Mouse (Mus musculus): ENCODE measurements around the gene Babam1. TPM values are rescaled to one million over a fixed set of nuclear protein-coding genes. Genes with fewer than 3 reads are reported as not detected.
"Not testable (repeated sequence)": the region's sequence is repeated elsewhere in the genome, so short reads cannot be mapped to it uniquely, and the experiment has no call there.

Gene Babam1
- total RNA-seq, 2 experiments from 2014 or later: 89.1 to 96.7 TPM

- DNase-seq (ENCODE audit: low spot score in 2 of 2): peak; percentile 90 to 94
Measured at GRCm38 (mm10) chr8:71405401-71406098, 8.9 kb downstream of the Babam1 start, which contains the start of gene Ankle1. Gene Ankle1, plus strand, starts transcription at chr8:71406010.

DNA sequence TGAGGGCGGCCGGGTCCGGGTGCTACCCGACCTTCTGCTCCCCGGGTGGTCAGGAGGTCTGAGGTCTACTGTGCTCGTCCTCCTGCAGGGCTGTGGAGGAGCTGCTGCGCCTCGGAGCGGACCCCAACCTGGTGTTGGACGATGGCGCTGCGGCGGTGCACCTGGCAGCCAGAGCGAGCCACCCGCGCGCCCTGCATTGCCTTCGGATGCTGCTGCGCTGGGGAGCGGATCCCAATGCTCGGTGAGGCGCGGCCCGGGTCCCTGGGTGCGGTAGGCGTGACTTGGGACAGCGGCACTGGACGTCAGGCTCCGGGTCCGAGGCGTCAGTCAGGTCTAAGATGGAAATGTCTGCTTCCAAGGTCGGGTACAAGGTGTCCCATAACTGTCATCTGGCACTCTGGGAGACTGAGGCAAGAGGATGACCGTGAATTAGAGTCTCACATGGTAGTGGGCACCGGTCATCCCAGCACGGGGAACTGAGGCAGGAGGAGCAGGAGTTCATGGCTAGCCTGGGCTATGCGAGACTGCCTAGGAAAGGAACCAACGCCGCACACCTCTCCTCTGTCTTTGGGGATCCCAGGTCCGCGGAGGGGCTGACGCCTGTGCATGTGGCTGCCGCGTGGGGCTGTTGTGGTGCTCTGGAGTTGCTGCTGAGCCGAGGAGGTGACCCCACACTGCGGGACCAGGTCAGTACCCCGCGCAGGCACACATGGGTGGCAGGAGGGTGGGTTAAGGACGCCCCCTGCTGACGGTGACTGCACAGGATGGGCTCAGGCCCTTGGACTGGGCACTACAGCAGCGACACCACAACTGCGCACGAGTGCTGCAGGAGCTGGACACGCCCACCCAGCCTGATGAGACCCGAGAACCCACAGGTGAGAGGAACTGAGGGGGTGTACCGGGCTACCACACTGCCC is 9.7 kb downstream of the Babam1 start:
- no peak for DNase-seq (ENCODE audit: low spot score in 2 of 2)

- no peak for DNase-seq (ENCODE audit: low spot score in 2 of 2)
Measured at GRCm38 (mm10) chr8:71407441-71407840, 10.8 kb downstream of the Babam1 start.

GRCm38 (mm10) chr8:71408231-71408630 is 11.6 kb downstream of the Babam1 start:
- DNase-seq (ENCODE audit: low spot score in 2 of 2): no peak

GRCm38 (mm10) chr8:71411535-71412273 is 15.0 kb downstream of the Babam1 start:
- no peak for DNase-seq (ENCODE audit: low spot score in 2 of 2)

DNA sequence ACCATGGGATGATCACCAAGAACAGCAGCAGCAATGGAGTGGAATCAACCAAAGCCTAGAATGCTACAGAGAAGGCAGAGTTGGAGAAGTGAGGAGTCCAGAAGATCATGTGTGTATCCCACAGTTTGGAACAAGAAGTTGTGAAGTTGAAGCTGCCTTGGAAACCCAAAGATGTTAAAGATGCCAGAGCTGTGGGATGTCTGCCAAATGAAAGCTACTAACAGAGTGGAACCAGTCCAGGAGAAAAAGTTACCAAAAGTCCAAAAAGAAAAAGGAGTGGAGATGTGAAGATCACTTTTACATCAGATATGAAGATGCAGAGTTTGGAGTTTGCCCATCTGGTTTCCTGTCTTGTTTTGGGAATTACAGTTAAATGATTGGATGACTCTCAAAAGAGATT is 25.5 kb downstream of the Babam1 start:
- no peak for DNase-seq (ENCODE audit: low spot score in 2 of 2)

DNA sequence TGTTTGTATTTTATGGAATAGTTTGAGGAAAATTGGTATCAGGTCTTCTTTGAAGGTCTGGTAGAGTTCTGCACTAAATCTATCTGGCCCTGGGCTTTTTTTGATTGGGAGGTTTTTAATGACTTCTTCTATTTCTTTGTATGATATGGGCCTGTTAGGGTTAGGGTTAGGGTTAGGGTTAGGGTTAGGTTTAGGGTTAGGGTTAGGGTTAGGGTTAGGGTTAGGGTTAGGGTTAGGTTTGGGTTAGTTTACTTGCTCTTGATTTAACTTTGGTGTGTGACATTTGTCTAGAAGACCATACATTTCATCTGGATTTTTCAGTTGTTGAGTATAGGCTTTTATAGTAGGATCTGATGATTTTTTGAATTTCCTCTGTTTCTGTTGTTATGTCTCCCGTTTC is 36.3 kb downstream of the Babam1 start:
- DNase-seq (ENCODE audit: low spot score in 2 of 2): not testable (repeated sequence)

DNA sequence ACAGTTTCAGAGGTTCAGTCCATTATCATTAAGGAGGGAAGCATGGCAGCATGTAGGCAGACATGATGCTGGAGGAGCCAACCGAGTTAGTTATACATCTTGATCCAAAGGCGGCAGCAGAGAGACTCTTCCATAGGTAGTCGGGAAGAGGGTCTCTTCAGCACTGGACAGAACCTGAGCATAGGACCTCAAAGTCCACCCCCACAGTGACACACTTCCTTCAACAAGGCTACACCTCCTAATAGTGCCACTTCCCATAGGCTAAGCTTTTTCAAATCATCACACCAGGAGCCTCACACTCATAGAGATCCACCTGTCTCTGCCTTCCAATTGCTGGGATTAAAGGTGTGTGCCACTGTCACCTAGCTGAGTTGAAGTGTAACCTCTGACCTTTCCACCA is 40.4 kb downstream of the Babam1 start:
- DNase-seq (ENCODE audit: low spot score in 2 of 2): no peak

DNA sequence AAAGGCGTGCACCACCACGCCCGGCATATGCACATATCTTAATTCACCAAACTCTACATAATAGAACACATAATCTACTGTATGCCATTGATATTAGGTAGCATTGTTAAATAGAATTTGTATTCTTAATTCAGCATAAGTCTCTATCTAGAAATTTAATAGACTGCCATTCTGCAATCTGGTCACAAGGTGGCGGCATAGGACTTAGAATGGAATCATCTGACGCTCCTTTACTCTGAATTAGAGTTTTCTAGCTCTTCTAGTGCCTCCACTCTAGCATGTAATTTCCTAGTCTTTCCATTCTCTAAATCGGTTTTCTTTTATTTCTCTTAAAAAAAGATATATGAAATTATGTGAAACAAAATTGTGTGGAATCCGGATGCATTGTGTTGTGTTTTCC is 44.7 kb downstream of the Babam1 start:
- no peak for DNase-seq (ENCODE audit: low spot score in 2 of 2)

DNA sequence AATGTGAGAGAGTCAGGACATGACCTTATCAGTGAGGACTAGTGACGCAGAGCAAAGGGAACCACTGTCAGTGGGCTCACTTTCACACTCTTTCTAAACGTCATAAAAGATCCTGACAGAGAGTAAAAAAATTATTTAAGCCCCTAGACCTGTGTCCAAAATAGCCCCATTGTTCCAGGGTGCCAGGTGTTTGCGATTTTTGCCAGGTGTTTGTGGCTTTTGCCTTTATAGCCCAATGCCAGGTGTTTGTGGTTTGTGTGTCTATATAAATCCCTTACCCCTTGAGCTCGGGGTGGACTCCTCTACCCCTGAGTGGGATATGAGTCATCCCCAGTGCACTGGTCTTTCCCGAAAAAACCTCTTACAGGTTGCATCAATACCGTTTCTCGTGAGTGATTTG is 48.4 kb downstream of the Babam1 start:
- DNase-seq (ENCODE audit: low spot score in 2 of 2): no peak

DNA sequence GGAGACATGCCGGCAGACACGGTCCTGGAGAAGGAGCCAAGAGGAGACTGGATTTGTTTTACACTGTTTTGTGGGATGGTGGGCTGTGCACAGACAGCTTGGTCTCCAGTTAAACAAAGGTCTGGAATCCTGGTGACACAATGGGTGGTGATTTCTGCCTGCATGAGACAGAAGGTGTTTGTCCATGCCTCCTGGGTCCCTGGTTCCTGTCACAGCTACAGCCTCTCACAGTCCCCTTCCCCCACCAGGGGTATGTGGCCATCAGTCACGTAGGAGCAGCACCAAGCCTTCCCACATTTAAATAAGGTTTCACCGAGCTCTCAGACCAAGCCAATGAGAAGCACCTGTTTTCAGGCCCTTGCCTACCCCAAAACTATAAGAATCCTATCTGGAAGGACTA is 54.7 kb downstream of the Babam1 start:
- no peak for DNase-seq (ENCODE audit: low spot score in 2 of 2)

GRCm38 (mm10) chr8:71451777-71452176 is 55.1 kb downstream of the Babam1 start:
- no peak for DNase-seq (ENCODE audit: low spot score in 2 of 2)

DNA sequence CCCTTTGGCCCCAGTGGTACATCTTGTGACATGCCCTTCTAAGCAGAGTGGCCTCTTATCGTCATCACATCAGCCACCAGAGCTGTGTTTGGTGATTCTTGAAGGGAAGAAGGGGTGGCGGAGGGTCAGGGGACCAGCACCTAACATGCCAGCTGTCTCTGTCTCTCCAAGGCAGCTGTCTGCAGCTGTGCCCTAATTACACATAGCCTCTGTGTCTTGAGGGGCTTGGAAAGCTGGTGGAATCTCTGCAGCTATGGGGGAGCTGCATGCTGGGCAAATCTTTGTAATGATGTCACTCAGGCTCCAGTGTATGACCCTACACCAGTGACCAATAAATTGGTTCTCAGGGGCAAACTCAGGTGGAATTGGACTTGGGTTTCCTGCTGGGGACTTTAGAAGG is 56.0 kb downstream of the Babam1 start:
- DNase-seq (ENCODE audit: low spot score in 2 of 2): no peak

Other genes with a start within 250 kb of the Babam1 start
- 10 to 100 TPM; 31.2 to 36.4 TPM for gene Myo9b, start 124.1 kb upstream of the Babam1 start, total RNA-seq (2021)
- 10 to 100 TPM; 13.9 to 14.6 TPM for gene Haus8, start 123.9 kb upstream of the Babam1 start, total RNA-seq (2021)
- 10 to 100 TPM; 84.9 to 96.2 TPM for gene Use1, start 30.0 kb upstream of the Babam1 start, total RNA-seq (2021)
- gene Ocel1, start 25.6 kb upstream of the Babam1 start, total RNA-seq (2021): 10 to 100 TPM; 16.0 to 18.1 TPM
- gene Nr2f6, start 14.9 kb upstream of the Babam1 start, total RNA-seq (2021): 10 to 100 TPM; 33.9 to 36.7 TPM
- 1 to 10 TPM; 5.1 to 5.2 TPM for gene Ushbp1, start 1.1 kb upstream of the Babam1 start, total RNA-seq (2021)
- gene Ankle1, start 9.1 kb downstream of the Babam1 start, total RNA-seq (2021): 1 to 10 TPM in 1 of 2 experiments, under 1 TPM in 1; 0.60 to 1.7 TPM
- 100 to 1,000 TPM; 179 to 181 TPM for gene Abhd8, start 66.8 kb downstream of the Babam1 start, total RNA-seq (2021)
- gene Mrpl34, start 68.1 kb downstream of the Babam1 start, total RNA-seq (2021): 10 to 100 TPM; 52.6 to 62.7 TPM
- 100 to 1,000 TPM; 104 to 110 TPM for gene Dda1, start 72.3 kb downstream of the Babam1 start, total RNA-seq (2021)
- gene Ano8, start 89.1 kb downstream of the Babam1 start, total RNA-seq (2021): 10 to 100 TPM; 60.1 to 62.4 TPM
- 10 to 100 TPM; 30.6 to 33.3 TPM for gene Gtpbp3, start 91.2 kb downstream of the Babam1 start, total RNA-seq (2021)
- gene Plvap, start 114.9 kb downstream of the Babam1 start, total RNA-seq (2021): 1 to 10 TPM; 7.2 to 7.6 TPM
- not detected for gene Ccdc194, start 128.8 kb downstream of the Babam1 start, total RNA-seq (2021)
- gene Bst2, start 140.6 kb downstream of the Babam1 start, total RNA-seq (2021): 1 to 10 TPM; 3.4 to 5.5 TPM
- 10 to 100 TPM; 33.8 to 36.2 TPM for gene Mvb12a, start 146.1 kb downstream of the Babam1 start, total RNA-seq (2021)
- under 1 TPM in 1 of 2 experiments, not detected in 1; 0.35 TPM for gene Tmem221, start 162.0 kb downstream of the Babam1 start, total RNA-seq (2021)
- under 1 TPM; 0.12 to 0.21 TPM for gene Nxnl1, start 169.7 kb downstream of the Babam1 start, total RNA-seq (2021)
- 100 to 1,000 TPM in 1 of 2 experiments, 10 to 100 TPM in 1; 90.9 to 101 TPM for gene Slc27a1, start 172.0 kb downstream of the Babam1 start, total RNA-seq (2021)
- gene Pgls, start 195.3 kb downstream of the Babam1 start, total RNA-seq (2021): 10 to 100 TPM; 59.0 to 61.6 TPM
- 1 to 10 TPM; 2.6 to 2.7 TPM for gene Fam129c, start 200.8 kb downstream of the Babam1 start, total RNA-seq (2021)
- gene Colgalt1, start 214.1 kb downstream of the Babam1 start, total RNA-seq (2021): 10 to 100 TPM; 58.4 to 62.9 TPM

Data from layer of hippocampus, postnatal 14 days (tissue).